Mouse (Mus musculus) hindbrain, postnatal 0 days (tissue): ENCODE data around the gene Zbtb20. TPM values are rescaled to one million over a fixed set of nuclear protein-coding genes. Genes with fewer than 3 reads are reported as not detected.

Experiments used
- ATAC-seq: fragments of 200-750 bp; cut with Nextera tagmentation; 2 replicates; pipeline ENCODE4 v1.8.0; 2017; ENCODE audit warnings: mild to moderate bottlenecking, moderate TSS enrichment, moderate library complexity
- DNase-seq: peaks from one replicate; pipeline ENCODE4 v3.0.0-alpha.2; 2015; ENCODE audit warnings: low spot score
- H3K27ac ChIP-seq: fragments of 300-500 bp; sonication (generic); 2 replicates; pipeline ENCODE4 v1.5.1; 2014; ENCODE audit warnings: mild to moderate bottlenecking
- H3K27me3 ChIP-seq: fragments of 300-500 bp; sonication (generic); 2 replicates; pipeline ENCODE4 v1.6.1; 2014; ENCODE audit warnings: low read length, mixed read lengths; ENCODE audit not compliant: insufficient read depth
- H3K36me3 ChIP-seq: fragments of 300-500 bp; sonication (generic); 2 replicates; pipeline ENCODE4 v1.6.1; 2014; ENCODE audit warnings: low read length, mixed read lengths; ENCODE audit not compliant: insufficient read depth
- H3K4me1 ChIP-seq: fragments of 300-500 bp; sonication (generic); 2 replicates; pipeline ENCODE4 v1.6.1; 2014; ENCODE audit warnings: antibody characterized with exemption, low read length, mixed read lengths; ENCODE audit not compliant: insufficient read depth
- H3K4me2 ChIP-seq: fragments of 300-500 bp; sonication (generic); 2 replicates; pipeline ENCODE4 v1.6.1; 2014; ENCODE audit warnings: low read depth, mild to moderate bottlenecking, low read length, moderate library complexity, mixed read lengths
- H3K4me3 ChIP-seq: fragments of 300-500 bp; sonication (generic); 2 replicates; pipeline ENCODE4 v1.5.1; 2014; ENCODE audit warnings: low read length
- H3K9ac ChIP-seq: fragments of 300-500 bp; sonication (generic); replicated peaks from 2 replicates; pipeline ENCODE4 v1.6.1; 2014; ENCODE audit warnings: mild to moderate bottlenecking, low read length, moderate library complexity, mixed read lengths
- H3K9me3 ChIP-seq: fragments of 300-500 bp; sonication (generic); 2 replicates; pipeline ENCODE4 v1.6.1; 2016; ENCODE audit warnings: low read length, mixed read lengths
- CTCF ChIP-seq: IDR thresholded peaks from 2 replicates; pipeline ENCODE4 v1.5.1; 2016; ENCODE audit warnings: antibody characterized with exemption, control low read depth, low read depth
- WGBS: fragments of 180-500 bp; shearing (Covaris S2); extraction: QIAGEN DNeasy Blood & Tissue Kit; methylation state at CpG from one replicate; pipeline ENCODE4 v1.1.7; 2014; 5-methylcytosine and 5-hydroxymethylcytosine counted together
- polyA plus RNA-seq: library from polyadenylated mRNA; unstranded; fragments of >200 nt; fragmentation: Nextera tagmentation; extraction: Ambion mirVana; gene quantifications from 2 replicates; pipeline ENCODE4 v1.2.1, GENCODE M21; 2015
- total RNA-seq: library from RNA; depleted of rRNA; stranded (reverse); fragments of >200 nt; gene quantifications from 2 replicates; pipeline ENCODE4 v1.2.3, GENCODE M21; 2014

Zbtb20 gene
- total and polyA plus RNA-seq, 2 experiments from 2014 or later, result 35.2 to 38.0 TPM

- TF ChIP-seq CTCF, result no peak
- WGBS, result 94% methylated on average over 5 of the region's 5 CpGs
- Histone ChIP-seq H3K27ac (no peak overlapping the region), H3K9ac (no peak overlapping the region), H3K4me2 (no peak overlapping the region), H3K4me1 (no peaks in the 10 kb centered on the region), H3K27me3 (no peaks in the 10 kb centered on the region), H3K9me3 (no peaks in the 10 kb centered on the region), H3K4me3 (no peak overlapping the region), H3K36me3 (no peaks in the 10 kb centered on the region)
- no peak for ATAC-seq
- DNase-seq, result no peak
Observed at GRCm38 (mm10) chr16:43448141-43448981, 572.7 kb downstream of the Zbtb20 start.

DNA sequence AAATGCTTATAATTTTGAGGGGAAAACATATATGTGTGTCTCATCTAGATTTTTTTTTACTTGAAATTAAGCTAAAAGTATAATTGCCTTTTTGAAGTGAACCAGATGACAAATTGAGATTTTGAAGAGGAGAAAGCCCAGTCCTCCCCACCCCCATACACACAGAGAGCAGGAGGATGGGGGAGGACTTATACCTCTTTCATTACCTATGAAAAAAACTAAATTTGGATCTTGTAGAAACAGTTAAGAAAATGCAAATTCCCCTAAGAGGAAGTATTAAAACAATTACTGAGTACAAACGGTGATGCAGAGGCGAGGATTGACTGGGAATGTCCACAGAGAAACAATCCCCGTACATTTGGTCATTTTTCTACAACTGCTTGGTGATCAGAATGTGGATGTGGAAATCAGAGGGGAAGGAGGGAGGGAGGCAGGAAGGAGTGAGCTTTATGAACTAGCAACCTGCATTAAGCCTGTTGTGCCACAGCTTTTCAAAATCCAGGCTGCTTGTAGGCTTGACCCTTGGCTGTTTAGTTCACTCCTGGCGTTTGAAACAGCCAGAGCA is 578.8 kb downstream of the Zbtb20 start:
- WGBS, result 62% methylated on average over 4 of the region's 4 CpGs
- TF ChIP-seq CTCF, result no peak
- no peak for DNase-seq
- Histone ChIP-seq H3K4me3 (no peak overlapping the region), H3K9ac (no peak overlapping the region), H3K9me3 (no peaks in the 10 kb centered on the region), H3K27ac (no peak overlapping the region), H3K4me2 (no peak overlapping the region), H3K36me3 (no peaks in the 10 kb centered on the region), H3K4me1 (no peaks in the 10 kb centered on the region), H3K27me3 (no peaks in the 10 kb centered on the region)
- no peak for ATAC-seq

DNA sequence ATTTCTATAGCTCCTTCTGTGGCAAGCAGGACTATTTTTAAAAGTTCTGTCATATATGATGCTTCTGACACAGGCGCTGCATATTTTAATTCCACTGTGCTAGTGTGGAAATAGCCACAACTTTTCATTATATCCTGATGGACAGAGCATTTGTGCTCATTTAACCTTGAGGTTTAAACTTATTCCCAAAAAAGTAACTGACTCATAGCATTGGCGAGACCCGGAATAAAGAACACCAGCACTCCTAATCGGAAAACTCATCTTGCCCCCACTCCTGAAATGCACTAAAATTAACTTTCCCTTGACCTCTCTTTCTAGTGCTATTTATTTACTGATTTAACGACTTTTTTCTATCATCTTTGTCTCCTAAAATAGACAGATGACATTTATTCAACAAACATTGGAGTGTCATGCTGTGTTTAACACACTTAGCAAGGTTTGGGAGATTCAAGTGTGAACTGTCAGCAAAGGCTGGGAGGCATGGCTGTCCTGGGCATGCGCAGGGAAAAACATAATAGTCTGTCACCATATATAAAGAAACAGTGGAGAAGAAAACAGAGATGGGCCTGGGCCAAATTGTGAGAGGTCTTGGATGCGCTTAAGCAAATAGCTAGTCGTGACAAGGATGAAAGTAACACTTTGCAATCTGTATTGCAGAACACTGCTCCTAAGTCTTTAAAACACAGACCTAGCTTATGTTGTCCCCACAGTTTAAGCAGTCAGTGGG is 580.9 kb downstream of the Zbtb20 start:
- Histone ChIP-seq H3K4me3 (no peak overlapping the region), H3K4me2 (no peak overlapping the region), H3K9me3 (no peaks in the 10 kb centered on the region), H3K36me3 (no peaks in the 10 kb centered on the region), H3K4me1 (no peaks in the 10 kb centered on the region), H3K27me3 (no peaks in the 10 kb centered on the region), H3K27ac (no peak overlapping the region), H3K9ac (no peak overlapping the region)
- DNase-seq (no peak), ATAC-seq (no peak)
- WGBS, result 70% methylated on average over 8 of the region's 8 CpGs
- no peak for TF ChIP-seq CTCF

- H3K9ac ChIP-seq, result no peak overlapping the region
- H3K27me3 ChIP-seq, result no peaks in the 10 kb centered on the region
- TF ChIP-seq CTCF, result no peak
- H3K27ac ChIP-seq, result no peak overlapping the region
- 82% methylated on average over 8 of the region's 8 CpGs for WGBS
- H3K4me1 ChIP-seq, result no peaks in the 10 kb centered on the region
- H3K4me3 ChIP-seq, result no peak overlapping the region
- ATAC-seq, result no peak
- H3K9me3 ChIP-seq, result no peaks in the 10 kb centered on the region
- no peaks in the 10 kb centered on the region for H3K36me3 ChIP-seq
- no peak for DNase-seq
- no peak overlapping the region for H3K4me2 ChIP-seq
Observed at GRCm38 (mm10) chr16:43457814-43458213, 582.1 kb downstream of the Zbtb20 start.

- no peaks in the 10 kb centered on the region for H3K36me3 ChIP-seq
- 77% methylated on average over 7 of the region's 7 CpGs for WGBS
- TF ChIP-seq CTCF, result no peak
Observed at GRCm38 (mm10) chr16:43458726-43459223, 583.1 kb downstream of the Zbtb20 start.

GRCm38 (mm10) chr16:43461745-43462378 is 586.2 kb downstream of the Zbtb20 start:
- Histone ChIP-seq H3K4me2 (no peak overlapping the region), H3K27me3 (no peaks in the 10 kb centered on the region), H3K36me3 (no peaks in the 10 kb centered on the region), H3K4me1 (peaks cover 18% of the 10 kb centered on the region; the same call in 1 of the 2 replicates), H3K4me3 (no peak overlapping the region), H3K9me3 (no peaks in the 10 kb centered on the region), H3K9ac (no peak overlapping the region), H3K27ac (no peak overlapping the region)
- ATAC-seq, result no peak
- TF ChIP-seq CTCF, result no peak
- no peak for DNase-seq
- WGBS, result 81% methylated on average over 3 of the region's 3 CpGs

More at GRCm38 (mm10) chr16:43458726-43459223, 583.1 kb downstream of the Zbtb20 start:
- ATAC-seq, result no peak
- no peaks in the 10 kb centered on the region for H3K27me3 ChIP-seq
- no peaks in the 10 kb centered on the region for H3K9me3 ChIP-seq
- peaks cover 3% of the 10 kb centered on the region; the same call in 1 of the 2 replicates for H3K4me1 ChIP-seq
- H3K4me3 ChIP-seq, result no peak overlapping the region
- no peak overlapping the region for H3K27ac ChIP-seq
- no peak for DNase-seq
- H3K4me2 ChIP-seq, result no peak overlapping the region
- no peak overlapping the region for H3K9ac ChIP-seq
